Mouse (Mus musculus) intestine, embryonic 14.5 days (tissue): ENCODE data around the gene Mrgprf. TPM values are rescaled to one million over a fixed set of nuclear protein-coding genes. Genes with fewer than 3 reads are reported as not detected.

ENCODE experiments used
- ATAC-seq: fragments of 200-750 bp; cut with Nextera tagmentation; replicated peaks from 2 replicates; pipeline ENCODE4 v1.8.0; 2017; ENCODE audit warnings: low read depth, moderate number of reproducible peaks, moderate TSS enrichment, moderate library complexity; ENCODE audit not compliant: low FRiP score, low TSS enrichment
- DNase-seq: peaks from one replicate; pipeline ENCODE4 v3.0.0-alpha.2; 2018; ENCODE audit warnings: low spot score
- H3K27ac ChIP-seq: fragments of 300-500 bp; sonication (generic); 2 replicates; pipeline ENCODE4 v1.5.1; 2014; ENCODE audit warnings: low read depth, mild to moderate bottlenecking, control low read depth
- H3K27me3 ChIP-seq: fragments of 300-500 bp; sonication (generic); replicated peaks from 2 replicates; pipeline ENCODE4 v1.6.1; 2014; ENCODE audit warnings: low read length, control low read depth; ENCODE audit not compliant: control insufficient read depth, insufficient read depth
- H3K36me3 ChIP-seq: fragments of 300-500 bp; sonication (generic); 2 replicates; pipeline ENCODE4 v1.6.1; 2014; ENCODE audit warnings: low read length, control low read depth; ENCODE audit not compliant: control insufficient read depth, insufficient read depth
- H3K4me1 ChIP-seq: fragments of 300-500 bp; sonication (generic); replicated peaks from 2 replicates; pipeline ENCODE4 v1.6.1; 2014; ENCODE audit warnings: low read length, control low read depth, mixed read lengths; ENCODE audit not compliant: control insufficient read depth, insufficient read depth
- H3K4me2 ChIP-seq: fragments of 300-500 bp; sonication (generic); 2 replicates; pipeline ENCODE4 v1.6.1; 2014; ENCODE audit warnings: low read length
- H3K4me3 ChIP-seq: fragments of 300-500 bp; sonication (generic); 2 replicates; pipeline ENCODE4 v1.5.1; 2014; ENCODE audit warnings: low read depth, low read length, control low read depth, mixed read lengths
- H3K9ac ChIP-seq: fragments of 300-500 bp; sonication (generic); 2 replicates; pipeline ENCODE4 v1.6.1; 2014; ENCODE audit warnings: mild to moderate bottlenecking, low read length
- H3K9me3 ChIP-seq: fragments of 300-500 bp; sonication (generic); 2 replicates; pipeline ENCODE4 v1.6.1; 2016; ENCODE audit warnings: low read length, control low read depth; ENCODE audit not compliant: control insufficient read depth
- WGBS: fragments of 180-500 bp; shearing (Covaris S2); extraction: QIAGEN DNeasy Blood & Tissue Kit; methylation state at CpG from one replicate; pipeline ENCODE4 v1.1.7; 2014; 5-methylcytosine and 5-hydroxymethylcytosine counted together
- polyA plus RNA-seq: library from polyadenylated mRNA; unstranded; fragments of >200 nt; fragmentation: Nextera tagmentation; extraction: Ambion mirVana; gene quantifications from 2 replicates; pipeline ENCODE4 v1.2.1, GENCODE M21; 2014

The Mrgprf gene
- polyA plus RNA-seq, 1 experiment from 2014 or later: 1.1 TPM

DNA sequence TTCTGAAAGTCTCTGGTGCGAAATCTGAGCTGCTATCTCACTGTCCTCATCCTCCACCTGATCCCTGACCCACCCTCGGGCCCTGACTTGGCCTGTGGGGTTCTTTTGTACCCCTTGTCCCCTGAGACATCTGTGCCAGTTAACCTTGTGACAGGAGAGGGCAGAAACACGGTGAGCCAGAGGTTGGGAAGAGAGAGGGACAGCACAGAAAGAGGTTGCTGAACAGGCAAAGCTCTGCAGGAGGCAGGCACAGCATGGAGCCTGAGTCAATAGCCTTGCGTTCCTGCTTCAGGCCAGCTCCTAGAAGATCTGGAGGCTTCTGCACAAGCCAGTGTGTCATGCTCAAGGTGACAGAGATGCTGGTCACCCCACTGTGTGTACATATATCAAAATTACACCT is 23.0 kb downstream of the Mrgprf start:
- Histone ChIP-seq H3K4me3 (no peak overlapping the region), H3K9me3 (no peaks in the 10 kb centered on the region), H3K4me2 (no peak overlapping the region), H3K36me3 (no peaks in the 10 kb centered on the region), H3K27ac (no peak overlapping the region), H3K27me3 (no peaks in the 10 kb centered on the region), H3K4me1 (no peaks in the 10 kb centered on the region), H3K9ac (no peak overlapping the region)
- no peak for ATAC-seq
- 40% methylated on average over 4 of the region's 4 CpGs for WGBS
- no peak for DNase-seq

GRCm38 (mm10) chr7:145325697-145326096 is 25.1 kb downstream of the Mrgprf start:
- Histone ChIP-seq H3K4me1 (no peaks in the 10 kb centered on the region), H3K9me3 (no peaks in the 10 kb centered on the region), H3K36me3 (no peaks in the 10 kb centered on the region), H3K9ac (no peak overlapping the region), H3K27ac (no peak overlapping the region), H3K4me3 (no peak overlapping the region), H3K27me3 (no peaks in the 10 kb centered on the region), H3K4me2 (no peak overlapping the region)
- DNase-seq (no peak), ATAC-seq (no peak)
- 34% methylated on average over 2 of the region's 2 CpGs for WGBS

DNA sequence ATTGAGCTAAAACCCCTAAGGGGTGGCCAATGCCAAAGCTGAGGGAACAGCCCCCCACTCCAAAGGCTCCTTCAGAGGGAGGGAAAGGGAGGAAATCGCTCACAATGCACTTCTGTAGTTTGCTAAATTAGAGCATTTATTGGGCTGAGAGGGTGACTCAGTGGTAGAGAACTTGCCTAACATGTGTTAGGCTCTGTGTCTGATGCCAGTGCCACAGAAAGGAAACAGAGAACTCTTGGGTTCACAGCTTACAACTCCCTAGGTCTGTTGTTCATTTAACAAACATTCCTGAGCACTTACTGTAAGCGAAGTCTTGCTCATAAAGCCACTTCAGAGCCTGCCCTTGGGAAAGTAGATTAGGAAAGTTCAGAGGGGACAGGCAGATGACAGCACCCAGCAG is 29.4 kb downstream of the Mrgprf start:
- WGBS: 62% methylated on average over 2 of the region's 2 CpGs
- DNase-seq: no peak
- no peak for ATAC-seq
- Histone ChIP-seq H3K9ac (no peak overlapping the region), H3K4me2 (no peak overlapping the region), H3K9me3 (no peaks in the 10 kb centered on the region), H3K27ac (no peak overlapping the region), H3K4me3 (no peak overlapping the region), H3K36me3 (no peaks in the 10 kb centered on the region), H3K4me1 (peaks cover 2% of the 10 kb centered on the region; the same call in 1 of the 2 replicates), H3K27me3 (no peaks in the 10 kb centered on the region)

DNA sequence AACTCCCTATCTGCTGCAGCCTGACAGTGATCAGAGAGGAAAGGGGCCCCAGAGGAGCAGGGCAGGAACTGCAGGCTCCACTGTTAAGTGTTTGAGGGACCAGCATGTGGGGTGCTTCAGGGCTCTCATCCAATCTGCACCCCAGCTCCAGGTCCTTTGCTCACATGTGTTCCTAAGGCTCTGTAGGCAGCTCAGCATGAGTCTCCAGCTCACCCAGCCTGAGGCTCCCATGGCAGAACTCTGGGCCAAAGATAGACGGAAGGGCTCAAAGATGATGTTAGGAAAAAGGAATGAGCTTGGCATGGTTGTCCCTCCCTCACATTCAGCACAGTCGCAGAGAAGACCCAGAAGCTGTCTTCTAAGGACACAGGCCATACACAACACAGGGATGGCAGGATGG is 30.0 kb downstream of the Mrgprf start:
- H3K9ac ChIP-seq: no peak overlapping the region
- WGBS: 68% methylated on average over 2 of the region's 2 CpGs
- no peak overlapping the region for H3K27ac ChIP-seq
- no peaks in the 10 kb centered on the region for H3K27me3 ChIP-seq
- H3K4me2 ChIP-seq: no peak overlapping the region
- ATAC-seq (no peak), DNase-seq (no peak)
- H3K4me1 ChIP-seq: peaks cover 2% of the 10 kb centered on the region; the same call in 1 of the 2 replicates
- H3K36me3 ChIP-seq: no peaks in the 10 kb centered on the region
- H3K9me3 ChIP-seq: no peaks in the 10 kb centered on the region
- no peak overlapping the region for H3K4me3 ChIP-seq

DNA sequence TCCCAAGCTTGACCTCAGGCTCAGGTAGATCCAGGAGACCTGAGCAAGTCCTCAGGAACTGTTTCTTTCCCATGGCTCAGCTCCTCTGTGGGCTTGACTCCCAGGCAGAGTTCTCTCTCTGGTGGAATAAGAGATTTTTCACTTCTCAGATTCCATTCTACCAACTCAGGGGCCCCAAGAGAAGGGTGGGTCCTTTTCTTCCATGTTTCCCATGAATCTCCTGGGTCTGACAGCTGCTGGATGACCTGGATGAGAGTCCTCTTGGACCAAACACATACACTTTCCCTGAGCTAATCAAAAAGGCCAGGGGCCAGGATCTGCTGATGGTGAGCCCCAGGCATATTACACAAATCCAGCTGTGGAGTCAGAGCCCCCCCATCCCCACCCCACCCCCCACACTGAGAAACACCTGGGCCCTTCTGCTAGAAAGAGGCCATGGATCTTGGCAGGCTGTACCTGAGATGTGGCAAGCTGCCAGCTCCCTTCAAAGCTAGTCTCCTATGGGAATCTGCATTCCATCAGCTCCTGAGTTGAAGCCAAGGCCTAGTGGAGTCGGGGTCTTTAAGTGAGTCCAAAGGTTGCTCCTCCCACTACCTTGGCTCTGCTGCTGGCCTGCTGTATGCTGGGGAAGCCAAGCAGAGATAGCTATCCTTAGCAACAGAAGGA is 31.9 kb downstream of the Mrgprf start:
- Histone ChIP-seq H3K4me1 (peaks cover 2% of the 10 kb centered on the region; the same call in 1 of the 2 replicates), H3K27ac (no peak overlapping the region), H3K36me3 (no peaks in the 10 kb centered on the region), H3K4me3 (no peak overlapping the region), H3K4me2 (no peak overlapping the region), H3K9me3 (no peaks in the 10 kb centered on the region), H3K9ac (no peak overlapping the region), H3K27me3 (no peaks in the 10 kb centered on the region)
- 41% methylated on average over 1 of the region's 1 CpGs for WGBS
- ATAC-seq (peak; percentile 22; the same call in 1 of the 2 replicates), DNase-seq (no peak)

GRCm38 (mm10) chr7:145333936-145334335 is 33.3 kb downstream of the Mrgprf start:
- no peak for ATAC-seq
- no peak overlapping the region for H3K4me3 ChIP-seq
- H3K27me3 ChIP-seq: no peaks in the 10 kb centered on the region
- H3K36me3 ChIP-seq: no peaks in the 10 kb centered on the region
- no peak for DNase-seq
- no peak overlapping the region for H3K27ac ChIP-seq
- H3K4me1 ChIP-seq: peaks cover 2% of the 10 kb centered on the region; the same call in 1 of the 2 replicates
- no peak overlapping the region for H3K9ac ChIP-seq
- 78% methylated on average over 6 of the region's 6 CpGs for WGBS
- no peaks in the 10 kb centered on the region for H3K9me3 ChIP-seq
- no peak overlapping the region for H3K4me2 ChIP-seq

GRCm38 (mm10) chr7:145334428-145335027 is 33.9 kb downstream of the Mrgprf start:
- no peak for DNase-seq
- H3K4me1 ChIP-seq: peaks cover 2% of the 10 kb centered on the region; the same call in 1 of the 2 replicates
- H3K9me3 ChIP-seq: no peaks in the 10 kb centered on the region
- no peak overlapping the region for H3K4me3 ChIP-seq
- no peaks in the 10 kb centered on the region for H3K27me3 ChIP-seq
- 43% methylated on average over 4 of the region's 4 CpGs for WGBS
- H3K27ac ChIP-seq: no peak overlapping the region
- no peak overlapping the region for H3K4me2 ChIP-seq
- no peaks in the 10 kb centered on the region for H3K36me3 ChIP-seq
- H3K9ac ChIP-seq: no peak overlapping the region
- ATAC-seq: no peak

DNA sequence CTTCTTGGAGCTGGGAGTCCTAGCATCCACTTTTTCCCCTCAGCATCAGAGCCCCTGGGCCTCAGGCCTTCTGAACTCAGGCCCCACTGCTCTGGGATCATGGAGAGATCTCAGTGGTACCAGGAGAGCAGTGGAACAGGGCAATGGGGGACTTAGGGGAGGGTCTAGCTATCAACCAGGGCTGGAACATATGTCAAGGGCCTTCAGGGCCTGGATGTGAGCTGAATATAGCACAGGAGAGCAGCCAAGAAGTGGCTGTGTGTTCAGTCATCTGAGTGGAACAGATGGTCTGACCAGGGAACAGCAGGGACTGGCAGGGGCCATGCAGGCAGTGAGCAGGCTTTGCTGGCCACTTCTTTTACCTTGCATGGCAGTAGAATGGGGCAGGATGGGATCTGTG is 34.6 kb downstream of the Mrgprf start:
- Histone ChIP-seq H3K9ac (no peak overlapping the region), H3K27me3 (no peaks in the 10 kb centered on the region), H3K36me3 (no peaks in the 10 kb centered on the region), H3K9me3 (no peaks in the 10 kb centered on the region), H3K4me2 (no peak overlapping the region), H3K4me1 (peaks cover 2% of the 10 kb centered on the region; the same call in 1 of the 2 replicates), H3K27ac (no peak overlapping the region), H3K4me3 (no peak overlapping the region)
- ATAC-seq: no peak
- DNase-seq: no peak
